Mouse (Mus musculus) liver, adult (tissue): ENCODE results near the gene Dalrd3.

ENCODE experiments used
- GATA4 ChIP-seq: IDR thresholded peaks from 2 replicates; pipeline ENCODE4 v1.6.1; 2014; ENCODE audit warnings: mild to moderate bottlenecking, low read length; ENCODE audit not compliant: insufficient replicate concordance

Dalrd3 gene

GRCm38 (mm10) chr9:108569381-108570206 is at the start of gene Dalrd3:
TSS of gene Dalrd3 (plus strand) at chr9:108569886.
- peak; percentile 63; the same call in 1 of the 2 replicates for TF ChIP-seq GATA4

GRCm38 (mm10) chr9:108521604-108522003 is 48.1 kb upstream of the Dalrd3 start:
- TF ChIP-seq GATA4 = no peak

- no peak for TF ChIP-seq GATA4
Measured at GRCm38 (mm10) chr9:108523341-108523740, 46.3 kb upstream of the Dalrd3 start.

- no peak for TF ChIP-seq GATA4
Measured at GRCm38 (mm10) chr9:108525400-108525799, 44.3 kb upstream of the Dalrd3 start.

GRCm38 (mm10) chr9:108530954-108531353 is 38.7 kb upstream of the Dalrd3 start:
- TF ChIP-seq GATA4 = no peak

- TF ChIP-seq GATA4 = no peak
Measured at GRCm38 (mm10) chr9:108531496-108531895, 38.2 kb upstream of the Dalrd3 start.

GRCm38 (mm10) chr9:108540846-108541245 is 28.8 kb upstream of the Dalrd3 start:
- TF ChIP-seq GATA4 = no peak

- no peak for TF ChIP-seq GATA4
Measured at GRCm38 (mm10) chr9:108545986-108546385, 23.7 kb upstream of the Dalrd3 start.

- peak; percentile 63; the same call in 1 of the 2 replicates for TF ChIP-seq GATA4
Measured at GRCm38 (mm10) chr9:108546875-108547274, 22.8 kb upstream of the Dalrd3 start.

GRCm38 (mm10) chr9:108559169-108559568 is 10.5 kb upstream of the Dalrd3 start:
- TF ChIP-seq GATA4 = no peak

GRCm38 (mm10) chr9:108560227-108560841 is 9.4 kb upstream of the Dalrd3 start, which contains the start of gene Impdh2:
TSS of gene Impdh2 (plus strand) at chr9:108560286.
- TF ChIP-seq GATA4 = peak; percentile 29; the same call in 1 of the 2 replicates

- no peak for TF ChIP-seq GATA4
Measured at GRCm38 (mm10) chr9:108563671-108564070, 6.0 kb upstream of the Dalrd3 start.

- no peak for TF ChIP-seq GATA4
Measured at GRCm38 (mm10) chr9:108564131-108564530, 5.6 kb upstream of the Dalrd3 start.

- no peak for TF ChIP-seq GATA4
Measured at GRCm38 (mm10) chr9:108565881-108566814, 3.5 kb upstream of the Dalrd3 start.

- no peak; the same call in 1 of the 2 replicates for TF ChIP-seq GATA4
Measured at GRCm38 (mm10) chr9:108566815-108567776, 2.6 kb upstream of the Dalrd3 start, which contains the start of gene Ndufaf3. TSS of gene Ndufaf3 (minus strand) at chr9:108567434.
